Mouse (Mus musculus) kidney, postnatal 25 days (tissue): ENCODE measurements at regions not wholly inside any gene's neighbourhood (a gene's known extent, or its start where the extent isn't known, plus 50 kb on each side); places are given as distances from the start of the nearest gene placed in this dataset.

Source experiments
- DNase-seq, 2 experiments: peaks; one replicate each; pipeline ENCODE4 v3.0.0; 2021; ENCODE audit warnings: mixed read lengths in 2 of 2

DNA sequence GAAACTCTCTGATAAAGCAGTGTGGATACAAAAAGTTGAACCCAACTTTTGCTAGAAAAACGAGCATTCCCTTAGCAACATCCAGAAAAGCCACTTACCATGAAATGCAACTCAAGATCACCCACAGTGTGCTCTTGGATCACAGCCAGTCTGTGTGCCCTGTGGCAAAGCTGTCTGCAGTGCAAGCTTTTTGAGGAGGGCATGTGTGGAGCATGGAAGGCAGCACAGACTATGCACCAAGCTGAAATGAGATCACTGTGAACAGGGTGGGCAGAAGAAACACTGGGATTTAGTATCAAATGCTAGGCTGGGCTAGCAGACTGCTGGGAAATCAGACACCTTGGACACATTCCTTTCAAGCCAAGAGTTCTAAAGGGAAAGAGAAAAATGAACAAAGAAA lies 162.4 kb downstream of the Sim1 start:
- peak in 1 of 2 experiments; percentile 9 for DNase-seq

DNA sequence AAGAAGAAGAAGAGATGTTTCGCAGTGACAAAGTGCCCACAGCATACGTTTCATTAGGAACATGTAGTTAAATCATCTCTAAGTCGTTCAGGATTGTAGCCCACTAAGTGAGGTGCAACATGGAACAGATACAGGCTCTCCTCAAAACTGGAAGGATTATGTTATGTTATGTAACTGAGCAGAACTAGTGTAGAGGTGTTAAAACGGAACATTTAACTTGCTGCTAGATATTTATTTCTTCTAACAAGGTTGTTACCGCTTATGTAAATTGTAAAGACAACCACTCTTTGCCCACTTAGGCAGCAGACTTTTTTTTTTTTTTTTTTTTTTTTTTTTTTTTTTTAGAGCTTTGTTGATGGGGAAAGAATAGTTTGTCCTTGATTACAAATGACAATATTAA lies 163.8 kb downstream of the Sim1 start:
- no peak for DNase-seq

DNA sequence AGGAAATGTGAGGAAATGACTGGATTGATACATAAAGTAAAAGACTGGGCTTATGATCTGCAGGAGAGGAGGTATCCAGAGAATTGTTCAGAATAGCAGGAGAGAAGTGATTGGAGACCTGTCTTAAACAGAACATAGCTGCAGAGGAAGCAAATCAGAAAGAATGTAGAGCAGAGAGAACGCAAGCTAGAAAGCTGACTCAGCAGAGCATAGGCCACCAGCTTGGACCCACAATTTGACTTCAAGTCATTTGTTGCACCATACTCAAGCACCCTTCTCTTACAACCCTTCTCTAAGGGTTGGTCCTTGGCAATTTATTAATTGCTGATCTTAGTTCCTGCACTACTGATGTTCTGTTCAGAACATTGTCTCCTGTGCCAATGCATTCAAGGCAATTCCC lies 207.0 kb downstream of the Sim1 start:
- no peak for DNase-seq

DNA sequence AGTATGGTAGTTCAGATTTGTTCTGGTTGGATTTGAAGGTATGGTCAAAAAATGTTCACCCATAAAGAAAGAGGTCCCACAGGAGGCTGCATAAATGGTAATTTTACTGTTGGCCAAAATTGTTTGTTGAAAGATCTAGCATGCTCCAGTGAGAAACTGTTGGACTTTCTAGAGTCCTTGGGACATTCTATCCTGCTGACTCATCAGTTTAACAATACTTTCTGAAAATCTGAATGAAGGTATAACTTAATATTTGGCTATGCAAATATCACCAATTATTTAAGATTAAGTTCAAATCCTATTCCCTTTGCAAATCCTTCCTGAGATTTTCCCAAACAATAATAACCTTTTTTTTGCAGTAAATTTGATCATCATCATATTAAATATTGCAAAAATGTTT lies 257.3 kb downstream of the Sim1 start:
- no peak for DNase-seq

DNA sequence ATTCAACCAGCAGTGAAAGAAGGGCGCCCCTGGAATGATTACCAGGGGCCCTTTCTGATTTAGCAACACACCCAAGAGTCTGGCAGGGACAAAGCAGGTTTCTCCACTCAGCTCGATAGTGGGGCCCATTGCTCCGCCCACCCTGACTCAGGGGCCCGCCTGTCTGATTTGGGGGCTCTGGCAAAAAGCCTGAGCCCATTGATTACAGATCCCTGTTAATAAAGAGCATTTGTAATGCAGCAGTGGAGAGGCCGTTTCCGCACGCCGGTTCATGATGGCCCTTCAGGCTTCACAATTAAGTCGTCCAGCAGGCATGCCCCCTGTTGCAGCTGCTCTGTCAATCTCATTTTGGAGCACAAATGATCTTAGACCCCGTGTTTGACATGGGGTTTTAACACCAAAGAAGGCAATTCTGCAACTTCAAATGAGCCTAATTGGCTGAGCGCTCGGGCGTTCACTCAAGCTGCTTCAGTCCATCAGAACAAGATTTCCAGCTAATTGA lies 259.0 kb downstream of the Sim1 start:
- peak; percentile 1 to 30 for DNase-seq

DNA sequence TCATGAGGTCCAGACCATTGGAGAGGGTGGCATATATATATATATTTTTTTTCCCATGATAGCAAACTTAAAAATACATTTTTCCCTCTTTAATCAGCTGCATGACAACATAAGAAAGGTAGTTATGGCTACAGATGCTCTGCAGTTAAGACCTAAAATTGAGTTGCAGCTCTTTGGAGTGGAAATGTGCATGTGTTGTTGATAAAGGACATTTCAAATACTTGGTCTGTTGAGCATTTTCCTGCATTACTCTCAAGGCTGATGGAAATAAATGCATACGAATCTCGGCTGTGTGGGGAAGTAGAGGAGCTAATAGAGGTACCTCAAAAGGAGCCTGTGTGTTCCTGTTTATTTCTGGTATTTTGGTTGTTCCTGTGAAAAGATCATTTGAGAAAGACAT lies 259.5 kb downstream of the Sim1 start:
- DNase-seq = no peak

DNA sequence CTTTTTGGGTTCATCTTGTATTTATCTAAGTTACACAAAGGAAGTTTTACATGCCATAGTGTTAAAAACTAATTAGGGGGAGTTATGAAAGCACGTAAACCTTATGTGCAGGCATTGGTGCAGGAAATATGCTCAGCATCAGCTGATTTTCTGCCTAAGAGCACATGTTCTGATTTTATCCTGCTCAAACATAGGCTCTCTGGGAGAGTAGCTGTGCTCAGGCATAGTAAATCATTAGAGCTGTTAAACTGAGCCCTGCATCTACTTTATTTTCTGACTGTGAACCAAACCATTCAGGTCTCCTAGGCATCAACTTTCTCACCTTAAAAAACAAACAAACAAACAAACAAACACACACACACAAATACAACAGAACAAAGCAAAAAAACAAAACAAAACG lies 260.2 kb downstream of the Sim1 start:
- no peak for DNase-seq

DNA sequence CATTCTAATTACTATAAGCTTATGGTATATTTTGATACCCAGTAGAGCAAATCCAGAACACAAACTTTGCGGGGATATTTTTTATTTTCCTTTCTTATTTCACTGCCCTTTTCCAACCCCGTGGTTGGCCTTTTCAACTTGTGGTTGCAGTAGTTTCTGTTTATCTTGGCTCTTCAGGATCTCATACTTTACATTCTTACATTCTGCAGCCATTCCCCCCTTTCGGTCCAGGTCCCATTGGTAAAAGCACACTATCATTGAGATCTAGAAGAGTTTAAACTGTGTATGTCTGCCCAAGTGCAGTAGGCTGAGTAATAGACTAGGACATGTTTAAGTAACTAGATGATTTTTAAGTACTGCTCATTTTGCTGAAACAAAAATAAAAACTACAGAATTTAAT lies 279.1 kb downstream of the Sim1 start:
- no peak for DNase-seq

DNA sequence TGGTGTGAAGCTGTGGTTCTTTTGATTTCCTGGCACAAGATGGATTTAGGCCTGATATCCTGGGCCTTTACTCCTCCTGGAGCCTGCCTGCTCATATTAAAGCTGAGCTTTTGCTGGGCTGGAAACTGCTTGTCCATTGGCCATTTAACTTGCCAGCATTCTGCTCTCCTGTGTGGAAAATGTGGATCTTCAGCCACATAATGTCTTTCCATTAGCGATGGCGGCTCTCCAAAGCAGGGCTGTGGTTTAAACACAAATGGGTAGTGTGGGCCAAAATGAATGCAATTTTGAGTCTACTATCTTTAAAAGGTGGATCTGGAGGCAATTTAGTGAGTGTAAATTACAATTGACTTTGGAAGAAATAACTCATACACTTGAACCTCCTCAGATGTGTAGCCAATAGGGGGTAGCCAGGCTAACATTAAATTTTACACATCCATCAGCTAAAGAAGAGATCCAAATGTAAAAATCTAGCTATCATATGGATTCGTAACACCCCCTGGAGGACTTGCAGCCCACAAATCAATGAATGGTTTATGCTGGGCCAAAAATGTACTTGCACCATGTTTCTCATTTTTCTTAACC lies 281.5 kb downstream of the Sim1 start:
- DNase-seq = no peak

DNA sequence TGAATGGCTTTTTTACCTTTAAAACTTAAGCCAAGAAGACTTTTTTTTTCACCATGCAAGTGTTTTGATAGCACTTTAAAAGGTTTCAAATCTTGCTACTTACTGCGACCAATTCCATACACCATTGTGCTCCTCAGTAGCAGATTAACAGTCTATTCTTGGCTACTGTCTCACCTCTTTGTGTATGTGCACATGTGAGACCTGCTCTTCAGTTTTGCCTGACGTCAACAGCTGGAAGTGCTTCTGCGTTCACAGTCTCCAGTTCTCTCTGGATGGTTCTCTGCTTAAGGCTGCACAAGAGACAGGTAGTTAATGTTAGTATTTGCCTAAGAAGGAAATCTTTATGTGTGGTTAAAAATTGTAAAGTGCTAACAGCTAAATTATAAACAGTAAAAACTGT lies 282.1 kb downstream of the Sim1 start:
- no peak for DNase-seq

DNA sequence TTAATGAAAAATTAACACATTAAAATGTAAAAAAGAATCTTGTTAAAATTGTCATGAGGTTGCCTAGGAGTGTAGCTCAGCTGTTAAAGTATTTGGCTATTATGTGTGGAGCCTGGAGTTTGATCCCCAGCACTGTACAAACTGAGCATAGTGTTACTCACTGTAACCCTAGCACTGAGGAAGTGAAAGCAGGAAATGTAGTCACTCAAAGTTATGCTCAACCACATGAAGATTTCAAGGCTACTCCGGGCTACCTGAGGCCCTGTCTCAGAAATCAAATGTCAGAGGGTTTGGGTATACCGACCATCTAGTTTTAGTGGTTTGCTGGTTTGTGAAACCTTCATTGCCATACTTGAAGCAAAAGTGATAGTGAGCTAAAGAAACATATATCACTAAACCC lies 287.2 kb downstream of the Sim1 start:
- DNase-seq = no peak

DNA sequence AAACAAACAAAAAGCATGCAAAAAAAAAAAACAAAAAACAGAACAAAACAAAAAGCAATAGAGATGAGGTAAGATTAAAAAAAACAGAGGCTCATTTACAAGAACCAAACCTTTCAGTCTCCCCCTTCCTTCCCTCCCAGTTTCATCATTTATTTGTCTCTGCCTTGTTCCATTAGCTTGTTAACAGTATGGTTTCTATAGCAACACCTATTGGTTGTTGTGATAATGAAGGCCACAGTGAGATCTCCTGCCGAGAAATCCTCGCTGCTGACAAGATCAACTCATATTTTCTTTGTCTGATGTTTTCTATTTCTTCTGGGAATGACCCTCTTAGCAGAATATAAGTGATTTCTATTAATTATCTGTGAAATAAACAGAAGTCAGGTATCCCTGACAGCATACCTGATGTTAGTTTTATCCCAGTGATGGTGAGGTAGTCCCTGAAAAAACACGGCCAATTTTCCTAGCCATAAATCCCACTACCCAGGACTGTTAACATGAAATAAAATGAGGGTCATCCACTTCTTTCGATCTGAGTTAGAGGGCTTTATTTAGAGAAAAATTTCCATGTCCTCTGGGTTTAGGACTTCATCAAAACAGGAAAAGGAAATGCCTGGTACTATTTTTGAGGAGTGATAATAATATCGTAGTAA lies 288.9 kb upstream of the Gm49339 start:
- DNase-seq = no peak

DNA sequence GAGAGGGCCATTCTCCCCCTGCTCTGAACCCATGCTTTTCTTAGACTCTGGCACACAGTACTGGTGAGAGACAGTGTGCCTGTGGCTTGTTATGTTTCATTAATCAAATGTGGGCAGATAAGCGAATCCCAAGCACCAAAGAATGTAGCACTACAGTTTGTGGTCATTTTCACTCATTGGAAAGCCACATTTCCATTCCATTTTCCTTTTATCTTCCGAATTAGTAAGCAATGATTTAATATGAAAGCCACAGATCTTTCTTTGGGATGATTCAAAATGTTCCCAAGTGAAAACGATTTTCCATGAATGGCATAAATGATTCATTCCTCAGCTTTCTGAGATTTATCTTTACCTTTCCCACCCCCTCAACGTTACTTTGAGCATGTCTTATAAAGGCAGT lies 260.9 kb upstream of the Gm49339 start:
- no peak for DNase-seq

DNA sequence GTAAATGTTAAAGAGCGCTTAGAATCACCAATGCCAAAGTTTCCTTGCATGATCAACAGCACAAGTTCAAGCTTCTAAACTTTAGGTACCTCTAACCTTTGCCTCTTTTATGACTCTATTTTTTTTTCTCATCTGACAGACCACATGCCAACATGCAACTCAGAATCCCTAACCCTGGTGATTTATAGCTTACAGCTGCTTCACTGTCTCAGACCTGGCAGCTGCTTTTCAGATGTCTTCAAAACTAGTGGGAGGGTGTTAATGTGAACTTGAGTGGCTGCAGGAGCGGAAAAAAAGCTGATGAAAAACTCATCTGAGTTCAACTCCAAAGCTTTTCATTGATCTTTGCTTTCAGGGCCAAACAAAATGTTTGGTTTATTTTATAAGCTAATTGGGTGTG lies 246.8 kb upstream of the Gm49339 start:
- DNase-seq = no peak

DNA sequence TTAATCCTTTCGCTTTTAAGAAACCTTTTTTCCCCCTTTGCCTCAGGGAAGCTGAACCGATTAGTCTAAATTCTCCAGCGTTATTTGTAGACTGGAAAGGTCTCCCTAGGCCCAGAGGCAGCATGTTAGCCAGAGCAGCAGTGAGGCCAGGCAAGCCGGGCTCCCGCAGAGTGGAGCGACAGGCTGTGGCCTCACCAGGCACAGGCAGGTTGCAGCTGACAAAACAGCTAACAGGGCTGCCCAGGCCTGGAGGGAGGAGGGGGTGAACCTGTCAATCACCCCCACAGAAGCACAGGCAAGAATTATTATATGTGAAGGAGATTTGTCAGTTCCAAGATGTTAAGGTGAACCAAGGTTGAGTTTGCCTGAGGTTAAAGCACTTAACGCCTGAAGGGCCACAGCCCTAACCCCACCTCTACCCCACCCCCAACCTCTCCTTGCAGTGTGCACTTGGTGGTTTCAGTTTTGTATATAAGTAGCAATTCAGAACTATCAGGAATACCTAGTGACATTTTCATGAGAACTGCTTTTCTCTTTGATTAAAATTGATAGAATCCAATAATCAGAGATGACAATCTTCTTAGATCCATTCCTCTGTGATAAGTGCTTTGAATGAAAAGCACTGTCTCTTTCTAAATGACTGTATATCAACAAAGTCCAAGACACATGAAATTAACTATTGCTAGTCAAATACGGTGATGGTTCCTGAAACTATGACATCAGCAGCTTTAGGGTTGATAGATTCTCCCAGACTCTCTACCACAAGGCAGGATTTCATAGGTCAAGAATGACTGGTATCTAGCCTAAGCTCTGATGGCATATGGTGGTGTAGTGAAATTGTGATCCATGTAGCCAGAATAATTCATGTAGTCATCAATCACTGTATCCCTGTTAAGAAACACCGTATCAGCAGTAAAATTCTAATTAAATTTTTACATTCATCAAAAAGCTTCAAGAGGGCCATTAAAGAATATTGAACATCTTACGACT lies 244.5 kb upstream of the Gm49339 start:
- DNase-seq = peak; percentile 15 to 57

DNA sequence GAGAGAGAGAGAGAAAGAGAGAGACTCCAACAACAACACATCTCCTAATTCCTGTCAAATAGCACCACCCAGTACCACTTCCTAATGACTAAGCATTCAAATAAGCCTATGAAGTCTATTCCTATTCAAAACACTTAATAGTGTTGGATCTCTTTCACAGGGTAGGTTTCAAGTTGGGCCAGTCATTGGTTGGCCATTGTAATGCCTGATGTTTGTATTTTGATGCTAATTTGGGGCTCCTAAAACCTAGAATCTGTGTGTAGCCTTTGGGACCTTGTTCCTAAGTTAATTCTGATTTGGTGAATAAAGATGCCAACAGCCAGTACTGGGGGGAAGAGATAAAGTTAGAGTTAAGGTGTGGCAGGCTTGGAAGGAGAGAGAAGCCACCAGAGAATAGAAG lies 242.3 kb upstream of the Gm49339 start:
- DNase-seq = no peak

DNA sequence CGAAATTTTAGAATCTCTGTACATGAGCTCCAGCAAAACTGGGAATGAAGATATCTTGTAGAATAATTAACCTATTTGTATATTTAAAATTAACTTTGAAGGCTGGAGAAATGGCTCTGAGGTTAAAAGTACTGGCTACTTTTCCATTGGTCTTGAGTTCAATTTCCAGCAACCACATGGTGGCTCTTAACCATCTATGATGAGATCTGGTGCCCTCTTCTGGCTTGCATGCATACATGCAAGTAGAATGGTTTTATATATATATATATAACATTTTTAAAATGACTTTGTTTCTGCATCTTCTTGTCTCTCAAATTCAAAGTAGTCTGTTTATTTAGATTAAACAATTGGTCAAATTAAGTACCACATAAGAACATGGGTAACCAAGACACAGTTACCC lies 227.0 kb upstream of the Gm49339 start:
- no peak for DNase-seq

DNA sequence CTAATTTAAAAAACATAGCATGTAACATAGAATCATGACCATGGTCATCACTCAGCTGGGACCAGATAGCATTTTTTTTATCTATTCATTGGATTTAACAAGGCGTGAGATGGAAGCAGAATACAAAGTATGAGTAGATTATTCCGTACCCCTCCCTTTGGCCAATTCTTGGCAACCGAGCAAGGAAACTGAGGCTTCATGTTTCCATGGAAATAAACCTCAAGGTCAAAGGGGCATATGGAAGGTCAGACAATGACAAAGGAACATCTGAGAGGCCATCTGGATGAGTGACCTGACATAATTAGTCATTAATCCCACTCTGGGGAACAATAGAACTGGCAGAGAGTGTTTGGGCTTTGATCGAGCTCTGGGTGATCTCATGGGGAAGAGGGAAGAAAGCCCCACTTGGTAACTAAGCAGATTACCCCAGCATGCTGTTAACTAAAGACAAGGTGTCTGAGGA lies 222.8 kb upstream of the Gm49339 start:
- no peak for DNase-seq

DNA sequence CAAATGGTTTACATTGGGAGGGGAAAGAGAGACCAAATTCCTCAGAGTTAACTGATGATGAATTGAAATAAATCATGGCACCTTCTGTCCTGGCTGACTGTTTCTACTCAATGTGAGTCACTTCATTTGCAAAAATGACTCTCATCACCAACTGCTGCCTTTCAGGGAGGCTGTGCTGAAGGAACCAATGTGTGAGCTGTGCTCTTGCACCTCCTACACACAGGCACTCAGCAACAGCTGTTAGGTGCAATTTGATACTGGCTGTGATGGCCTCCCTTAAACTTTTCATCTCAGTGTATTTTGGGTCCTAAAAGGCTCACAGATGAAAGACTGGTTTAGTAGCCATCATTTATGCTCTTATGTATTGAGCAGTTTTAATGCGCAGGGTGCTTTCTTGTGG lies 209.0 kb upstream of the Gm49339 start:
- DNase-seq = no peak

DNA sequence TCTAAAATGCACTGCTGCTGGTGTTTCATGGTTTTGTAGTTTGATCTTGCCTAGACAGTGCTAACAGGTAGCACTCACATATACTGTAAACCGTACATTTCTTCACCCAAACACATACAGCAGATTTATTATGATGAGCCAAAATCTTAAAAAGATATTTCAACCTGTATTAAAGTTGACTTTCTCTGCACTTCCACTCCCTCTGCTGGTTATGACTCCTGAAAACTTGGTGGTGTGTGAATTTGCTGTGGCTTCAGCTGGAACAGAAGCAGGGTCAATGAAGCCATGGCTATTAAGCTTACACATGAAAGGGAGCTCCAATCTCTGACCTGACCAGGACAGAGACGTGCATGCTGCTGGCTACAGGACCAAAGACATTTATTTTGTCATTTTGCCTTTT lies 202.2 kb upstream of the Gm49339 start:
- DNase-seq = no peak

DNA sequence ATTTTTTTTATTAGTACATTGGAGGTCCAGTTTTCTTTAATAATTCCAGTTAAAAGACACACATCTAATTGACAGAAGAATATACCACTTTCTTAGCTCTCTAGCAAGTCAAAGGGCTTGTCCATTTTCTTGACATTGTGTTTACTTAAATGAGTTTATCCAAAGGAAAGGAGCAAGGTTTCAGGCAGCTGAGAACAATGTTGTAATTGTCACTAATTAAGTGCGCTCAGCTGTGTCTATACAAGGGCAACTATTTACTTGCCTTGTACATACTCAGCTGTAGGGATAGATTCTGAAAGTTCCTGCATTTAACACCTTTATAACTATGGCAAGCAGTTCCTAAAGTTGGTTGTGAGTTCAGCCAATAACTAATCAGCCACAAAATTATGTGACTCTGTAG lies 198.0 kb upstream of the Gm49339 start:
- DNase-seq = no peak

DNA sequence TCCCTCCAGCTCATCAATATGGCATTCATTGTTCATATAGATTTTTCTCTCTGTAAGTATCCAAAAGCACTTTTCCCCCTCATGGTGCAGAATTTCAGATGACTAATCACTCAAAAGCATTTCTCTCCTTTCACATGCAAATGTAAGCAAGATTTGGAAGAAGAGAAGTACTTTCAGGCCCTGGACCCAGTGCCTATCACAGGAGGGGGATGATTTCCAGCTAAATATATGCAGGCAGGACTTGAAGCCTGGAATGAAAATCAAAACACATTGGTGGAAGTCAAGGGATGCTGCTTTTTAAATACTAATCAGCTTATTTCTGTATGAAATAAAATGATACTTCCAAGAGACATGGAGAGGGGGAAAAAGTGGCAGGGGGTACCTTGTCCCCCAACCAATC lies 195.9 kb upstream of the Gm49339 start:
- no peak for DNase-seq

DNA sequence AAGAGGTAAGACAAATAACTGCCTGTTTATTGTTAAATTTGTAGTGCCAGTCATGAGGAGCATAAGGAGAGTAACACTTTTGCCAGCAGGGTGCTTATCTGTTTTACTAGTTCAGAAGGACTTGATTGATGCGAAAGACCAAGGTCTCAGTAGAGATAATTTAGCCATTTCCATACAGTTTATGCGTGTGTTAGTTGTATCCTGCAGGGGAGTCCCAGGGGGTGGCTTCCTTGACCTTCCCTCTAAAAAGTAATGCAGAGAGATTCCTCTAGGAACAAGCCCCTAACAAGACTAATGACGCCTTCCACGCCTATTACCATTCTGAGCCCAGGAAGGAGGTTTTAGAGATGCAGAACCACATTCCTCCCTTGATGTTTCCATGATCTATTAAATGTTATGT lies 192.6 kb upstream of the Gm49339 start:
- DNase-seq = no peak
